Mouse (Mus musculus) forebrain, embryonic 13.5 days (tissue): ENCODE results near the gene 1700011M02Rik. TPM values are rescaled to one million over a fixed set of nuclear protein-coding genes. Genes with fewer than 3 reads are reported as not detected.
"Not testable (repeated sequence)": the region's sequence is repeated elsewhere in the genome, so short reads cannot be mapped to it uniquely, and the experiment has no call there.

ENCODE experiments used
- ATAC-seq: fragments of 200-750 bp; cut with Nextera tagmentation; 2 replicates; pipeline ENCODE4 v1.8.0; 2017
- H3K27ac ChIP-seq: fragments of 300-500 bp; sonication (generic); 2 replicates; pipeline ENCODE4 v1.5.1; 2015; ENCODE audit warnings: inconsistent platforms, mild to moderate bottlenecking, moderate library complexity
- H3K27me3 ChIP-seq: fragments of 300-500 bp; sonication (generic); 2 replicates; pipeline ENCODE4 v1.6.1; 2015; ENCODE audit warnings: mild to moderate bottlenecking, inconsistent platforms
- H3K36me3 ChIP-seq: fragments of 300-500 bp; sonication (generic); 2 replicates; pipeline ENCODE4 v1.6.1; 2015; ENCODE audit warnings: mild to moderate bottlenecking, inconsistent platforms; ENCODE audit not compliant: poor library complexity, severe bottlenecking
- H3K4me1 ChIP-seq: fragments of 300-500 bp; sonication (generic); 2 replicates; pipeline ENCODE4 v1.6.1; 2015; ENCODE audit warnings: inconsistent platforms
- H3K4me2 ChIP-seq: fragments of 300-500 bp; sonication (generic); 2 replicates; pipeline ENCODE4 v1.6.1; 2015; ENCODE audit warnings: inconsistent platforms, mild to moderate bottlenecking, moderate library complexity
- H3K4me3 ChIP-seq: fragments of 300-500 bp; sonication (generic); 2 replicates; pipeline ENCODE4 v1.5.1; 2015; ENCODE audit warnings: mild to moderate bottlenecking, inconsistent platforms
- H3K9ac ChIP-seq: fragments of 300-500 bp; sonication (generic); 2 replicates; pipeline ENCODE4 v1.6.1; 2015; ENCODE audit warnings: mild to moderate bottlenecking, inconsistent platforms
- H3K9me3 ChIP-seq: fragments of 300-500 bp; sonication (generic); replicated peaks from 2 replicates; pipeline ENCODE4 v1.6.1; 2016; ENCODE audit warnings: inconsistent platforms
- WGBS: fragments of 180-500 bp; shearing (Covaris S2); methylation state at CpG from one replicate; pipeline ENCODE4 v1.1.7; 2015; 5-methylcytosine and 5-hydroxymethylcytosine counted together
- polyA plus RNA-seq: library from polyadenylated mRNA; unstranded; fragments of >200 nt; fragmentation: Nextera tagmentation; extraction: Ambion mirVana; gene quantifications from 2 replicates; pipeline ENCODE4 v1.2.1, GENCODE M21; 2015

The 1700011M02Rik gene
- polyA plus RNA-seq: not detected in 2 replicates

DNA sequence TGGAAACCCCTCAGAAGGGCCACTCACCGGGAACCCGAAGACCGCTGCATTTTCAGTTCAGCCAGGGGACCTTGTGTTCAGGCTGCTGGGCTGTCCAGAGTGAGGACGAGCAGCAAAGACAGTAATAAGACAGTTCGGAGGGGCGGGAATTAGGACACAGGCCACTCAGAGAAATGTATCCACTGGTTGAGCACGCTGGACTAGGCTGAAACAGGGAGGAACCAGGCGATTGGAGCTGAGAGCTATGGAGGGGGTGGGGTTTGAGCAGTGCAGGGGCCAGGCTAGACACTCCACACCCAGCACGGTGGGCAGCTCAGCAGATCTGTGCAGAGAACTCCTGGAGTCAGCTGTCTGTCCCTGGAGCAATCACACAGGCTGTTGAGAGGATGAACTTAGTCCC is at the start of gene 1700011M02Rik, which contains the start of gene Dmrtc1a:
1700011M02Rik (plus strand) TSS at position 319 of the 400 bp plus-strand sequence.
Dmrtc1a (minus strand) TSS at position 101 of the 400 bp plus-strand sequence.
- WGBS: 92% methylated on average over 6 of the region's 9 CpGs
- ATAC-seq, H3K4me2 ChIP-seq: not testable (repeated sequence)

DNA sequence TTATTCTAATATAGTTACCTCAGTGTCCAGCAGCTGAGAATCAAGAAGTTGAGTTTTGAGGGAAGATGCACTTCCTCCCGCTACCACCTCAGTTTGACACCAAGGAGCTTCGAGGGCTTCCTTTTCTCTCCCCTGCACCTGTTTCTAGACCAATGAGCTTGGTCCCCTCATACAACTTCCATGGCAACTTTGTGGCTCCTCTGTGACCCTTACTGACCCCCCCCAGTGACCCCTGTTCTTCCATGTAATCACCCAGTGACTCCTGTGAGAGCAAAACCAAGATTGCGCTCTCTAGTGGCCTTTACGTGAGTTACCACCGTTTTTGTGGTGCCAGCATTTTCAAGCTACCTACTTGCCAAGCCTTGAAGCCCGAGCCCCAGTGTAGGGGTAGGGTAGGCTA is 40.8 kb upstream of the 1700011M02Rik start, which contains the start of gene 1700031F05Rik:
1700031F05Rik (minus strand) TSS at position 101 of the 400 bp plus-strand sequence.
- 89% methylated on average over 6 of the region's 6 CpGs for WGBS

More for the DNA sequence above, at the start of gene 1700011M02Rik, which contains the start of gene Dmrtc1a:
- not testable (repeated sequence) for H3K36me3 ChIP-seq, H3K27ac ChIP-seq, H3K9me3 ChIP-seq, H3K4me3 ChIP-seq, H3K4me1 ChIP-seq, H3K9ac ChIP-seq, H3K27me3 ChIP-seq

DNA sequence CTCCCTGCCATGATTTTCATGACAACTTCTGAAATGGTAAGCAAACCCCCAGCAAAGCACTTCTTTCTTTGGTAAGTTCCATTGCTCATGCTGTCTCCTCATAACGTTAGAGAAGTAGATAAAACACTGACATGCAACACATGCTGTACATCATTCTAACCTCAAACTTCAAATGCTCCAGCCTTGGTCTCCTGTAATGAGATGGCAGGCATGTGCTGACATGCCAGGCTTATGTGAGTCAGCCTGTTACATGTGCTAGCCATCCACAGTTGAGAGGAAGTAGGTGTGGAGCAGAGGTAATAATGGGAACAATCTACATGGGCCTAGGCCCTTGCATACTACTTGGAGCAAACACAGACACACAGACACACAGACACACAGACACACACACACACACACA is 6.1 kb downstream of the 1700011M02Rik start:
- not testable (repeated sequence) for H3K36me3 ChIP-seq, H3K9ac ChIP-seq, H3K9me3 ChIP-seq, H3K4me2 ChIP-seq, H3K27me3 ChIP-seq, H3K4me3 ChIP-seq, H3K4me1 ChIP-seq, ATAC-seq, H3K27ac ChIP-seq
- 79% methylated on average over 1 of the region's 1 CpGs for WGBS

More for the DNA sequence above, 40.8 kb upstream of the 1700011M02Rik start, which contains the start of gene 1700031F05Rik:
- Histone ChIP-seq H3K9ac (no peak within 1 kb of the TSS), H3K27ac (no peak within 1 kb of the TSS), H3K9me3 (no peaks in the 10 kb centered on the region), H3K27me3 (0 out of 2 replicates have a peak, but pooled peaks cover 3% of the 10 kb centered on the region), H3K4me1 (no peaks in the 10 kb centered on the region), H3K4me2 (no peak within 1 kb of the TSS), H3K36me3 (no peaks in the 10 kb centered on the region), H3K4me3 (no peak within 1 kb of the TSS)
- ATAC-seq: no peak

DNA sequence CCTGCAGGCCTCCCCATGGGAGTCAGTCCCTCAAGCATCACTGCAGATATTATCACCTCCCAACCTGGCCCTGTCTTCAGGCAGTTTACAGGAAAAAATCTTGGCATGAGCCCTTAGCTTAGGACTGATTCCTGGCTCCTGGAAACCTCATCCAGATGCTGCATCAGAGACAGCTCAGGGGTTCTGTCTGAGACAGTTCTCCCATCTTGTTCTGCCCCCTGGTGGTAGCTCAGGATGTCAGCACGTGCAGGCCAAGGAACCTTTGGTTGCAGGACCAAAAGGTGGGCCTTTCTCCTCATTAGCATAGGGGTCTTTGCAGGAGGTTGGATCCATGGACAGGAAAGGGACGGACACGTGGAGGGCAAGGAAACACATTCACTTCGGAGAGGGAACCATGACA is 18.0 kb downstream of the 1700011M02Rik start:
- H3K9me3 ChIP-seq, H3K27ac ChIP-seq, H3K27me3 ChIP-seq, H3K4me3 ChIP-seq, H3K4me2 ChIP-seq, H3K9ac ChIP-seq, H3K36me3 ChIP-seq, H3K4me1 ChIP-seq: not testable (repeated sequence)
- peak; percentile 71 for ATAC-seq
- 24% methylated on average over 4 of the region's 4 CpGs for WGBS

DNA sequence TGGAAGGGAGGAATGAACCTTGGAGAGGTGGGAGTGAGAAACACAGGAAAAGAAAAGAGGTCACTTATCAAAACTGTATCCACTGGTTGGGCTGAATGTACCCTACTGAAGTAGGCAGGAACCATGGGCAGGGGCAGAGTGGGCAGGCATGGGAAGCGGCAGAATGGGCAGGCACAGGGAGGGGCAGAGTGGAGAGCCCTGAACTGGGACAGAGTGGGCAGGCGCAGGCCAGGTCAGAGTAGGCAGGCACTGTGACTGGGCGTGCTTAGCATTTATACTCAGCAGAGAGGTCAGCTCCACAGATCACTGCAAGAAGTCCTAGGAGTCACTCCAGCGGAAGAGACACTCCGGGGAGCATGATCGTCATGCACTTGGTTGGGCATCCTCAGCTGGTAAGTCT is 19.4 kb downstream of the 1700011M02Rik start, which contains the start of gene 1700018G05Rik:
1700018G05Rik (plus strand) TSS at position 301 of the 400 bp plus-strand sequence.
- not testable (repeated sequence) for H3K4me1 ChIP-seq, H3K27ac ChIP-seq, H3K4me3 ChIP-seq, H3K9ac ChIP-seq, ATAC-seq, H3K36me3 ChIP-seq, H3K4me2 ChIP-seq, H3K9me3 ChIP-seq, H3K27me3 ChIP-seq
- 84% methylated on average over 6 of the region's 6 CpGs for WGBS

DNA sequence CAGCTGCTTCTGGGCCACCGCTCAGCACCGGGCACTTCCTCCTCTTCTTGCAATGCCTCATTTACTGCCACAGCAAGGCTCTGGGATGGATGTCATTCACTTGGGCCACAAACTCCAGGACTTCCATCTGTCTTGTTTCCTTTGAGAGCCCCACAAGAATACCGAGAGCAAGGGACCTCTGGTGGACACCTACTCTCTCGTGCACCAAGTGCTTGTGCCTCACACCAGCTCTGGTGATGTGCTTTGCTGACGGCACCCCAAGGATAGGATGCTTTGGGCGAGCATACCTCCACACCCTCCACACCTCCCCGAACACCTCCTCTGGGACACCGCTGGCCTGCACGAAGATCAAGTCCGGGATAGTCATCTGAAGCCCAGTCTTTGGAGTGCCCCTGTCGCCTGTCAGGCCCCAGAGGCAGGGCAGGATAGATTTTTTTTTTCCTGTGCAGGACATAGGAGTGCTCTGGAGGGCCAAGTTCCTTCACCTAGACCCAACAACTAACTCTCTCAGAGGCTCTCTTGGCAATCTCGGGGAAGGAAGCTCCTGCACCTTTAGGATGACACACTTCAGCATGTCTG is 24.4 kb downstream of the 1700011M02Rik start:
- WGBS: 47% methylated on average over 12 of the region's 12 CpGs
- Histone ChIP-seq H3K27me3 (peaks cover 11% of the 10 kb centered on the region; the same call in 1 of the 2 replicates), H3K4me1 (no peaks in the 10 kb centered on the region), H3K36me3 (no peaks in the 10 kb centered on the region), H3K4me3 (peak overlapping the region; percentile 55), H3K4me2 (peak overlapping the region; percentile 65), H3K9me3 (no peaks in the 10 kb centered on the region), H3K27ac (no peak overlapping the region), H3K9ac (peak overlapping the region; percentile 73)
- peak; percentile 14; the same call in 1 of the 2 replicates for ATAC-seq

DNA sequence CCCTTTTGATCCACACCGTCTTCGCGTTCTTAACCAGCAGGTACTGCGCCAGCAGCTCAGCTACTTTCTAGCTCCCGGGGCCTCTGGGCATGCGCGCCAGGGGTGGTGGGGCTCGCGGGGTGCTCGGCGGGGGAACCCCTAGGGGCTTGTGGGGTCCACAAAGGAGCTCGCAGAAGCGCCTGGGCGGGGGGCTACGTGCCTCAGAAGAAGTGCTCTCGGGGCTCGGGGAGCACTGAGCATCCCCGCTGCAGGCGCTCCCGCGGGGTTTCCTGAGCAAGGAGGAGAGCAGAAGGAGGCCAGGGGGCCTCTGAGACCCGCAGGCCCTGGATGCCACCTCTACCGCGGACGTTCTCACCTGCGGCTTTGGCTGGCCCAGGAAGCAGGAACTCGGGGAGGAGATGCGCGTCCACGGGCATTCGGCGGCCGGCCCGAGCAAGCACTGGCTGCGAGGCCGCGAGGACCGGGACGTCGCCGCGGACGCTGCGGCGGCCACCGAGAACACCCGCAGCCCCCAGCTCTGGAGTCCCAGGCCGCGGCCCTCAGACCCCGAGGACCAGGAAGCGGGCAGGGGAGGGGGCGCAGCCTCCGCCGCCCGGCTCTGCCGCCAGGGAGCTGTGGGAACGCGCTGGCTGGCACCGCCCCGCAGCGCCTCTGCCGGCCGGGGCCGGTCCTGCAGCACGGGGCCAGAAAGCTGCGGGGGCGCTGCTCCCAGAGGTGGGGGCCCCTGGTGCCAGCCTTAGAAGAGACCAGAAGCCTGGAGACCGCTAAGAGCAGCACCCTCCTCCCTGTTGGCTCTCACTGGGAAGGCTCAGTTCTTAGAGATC is 25.1 kb downstream of the 1700011M02Rik start:
- Histone ChIP-seq H3K27ac (no peak overlapping the region), H3K4me3 (peak overlapping the region; percentile 55), H3K9ac (peak overlapping the region; percentile 73), H3K36me3 (no peaks in the 10 kb centered on the region), H3K27me3 (peaks cover 11% of the 10 kb centered on the region; the same call in 1 of the 2 replicates), H3K4me2 (peak overlapping the region; percentile 65), H3K4me1 (no peaks in the 10 kb centered on the region), H3K9me3 (no peaks in the 10 kb centered on the region)
- WGBS: 22% methylated on average over 55 of the region's 68 CpGs
- peak; percentile 89 for ATAC-seq

DNA sequence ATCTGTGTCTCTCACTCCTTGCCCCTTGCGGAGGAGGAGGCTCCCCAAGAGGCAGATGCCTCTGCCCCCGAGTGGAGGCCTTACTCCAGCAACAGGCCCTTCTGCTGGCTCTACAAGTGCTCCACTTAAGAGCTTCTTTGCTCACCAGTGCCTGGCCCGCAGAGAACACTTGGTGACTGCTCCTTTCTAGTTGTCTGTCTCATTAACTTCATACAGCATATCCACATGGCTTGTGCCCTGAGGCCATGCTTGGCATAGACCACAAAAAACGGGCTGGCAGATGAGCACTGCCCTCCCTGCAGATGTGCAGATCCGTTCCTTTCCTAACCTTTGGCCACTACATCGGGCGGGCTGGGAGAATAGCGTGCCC is 25.7 kb downstream of the 1700011M02Rik start:
- 56% methylated on average over 8 of the region's 8 CpGs for WGBS
- H3K27me3 ChIP-seq: peaks cover 11% of the 10 kb centered on the region; the same call in 1 of the 2 replicates
- peak overlapping the region; percentile 65 for H3K4me2 ChIP-seq
- peak; percentile 52; the same call in 1 of the 2 replicates for ATAC-seq
- peak overlapping the region; percentile 55 for H3K4me3 ChIP-seq
- H3K36me3 ChIP-seq: no peaks in the 10 kb centered on the region
- H3K27ac ChIP-seq: no peak overlapping the region
- no peaks in the 10 kb centered on the region for H3K9me3 ChIP-seq
- no peak overlapping the region for H3K9ac ChIP-seq
- H3K4me1 ChIP-seq: no peaks in the 10 kb centered on the region

DNA sequence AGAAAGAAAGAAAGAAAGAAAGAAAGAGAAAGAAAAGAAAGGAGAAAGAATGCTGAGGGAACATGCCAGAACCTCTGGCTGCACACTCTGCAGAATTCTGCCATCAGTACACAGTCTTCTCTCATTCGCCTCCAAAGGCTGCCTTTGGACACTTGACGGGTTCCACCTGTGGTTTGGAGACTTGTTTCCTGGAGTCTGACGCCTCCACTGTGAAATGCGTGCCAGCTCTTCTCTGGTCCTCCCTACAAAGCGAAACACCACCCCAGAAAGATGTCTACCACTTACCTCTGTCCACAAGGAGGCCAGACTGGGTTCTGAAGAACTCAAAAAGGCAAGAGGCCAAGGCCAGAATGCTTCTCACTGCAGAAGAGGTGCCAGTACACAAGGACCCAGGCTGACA is 28.0 kb downstream of the 1700011M02Rik start:
- H3K4me3 ChIP-seq: no peak overlapping the region
- no peak overlapping the region for H3K9ac ChIP-seq
- no peak overlapping the region for H3K4me2 ChIP-seq
- H3K4me1 ChIP-seq: no peaks in the 10 kb centered on the region
- H3K9me3 ChIP-seq: no peaks in the 10 kb centered on the region
- no peaks in the 10 kb centered on the region for H3K36me3 ChIP-seq
- H3K27me3 ChIP-seq: peaks cover 11% of the 10 kb centered on the region; the same call in 1 of the 2 replicates
- whole genome bisulfite sequencing: 77% methylated on average over 5 of the region's 5 CpGs
- no peak for ATAC-seq
- no peak overlapping the region for H3K27ac ChIP-seq

DNA sequence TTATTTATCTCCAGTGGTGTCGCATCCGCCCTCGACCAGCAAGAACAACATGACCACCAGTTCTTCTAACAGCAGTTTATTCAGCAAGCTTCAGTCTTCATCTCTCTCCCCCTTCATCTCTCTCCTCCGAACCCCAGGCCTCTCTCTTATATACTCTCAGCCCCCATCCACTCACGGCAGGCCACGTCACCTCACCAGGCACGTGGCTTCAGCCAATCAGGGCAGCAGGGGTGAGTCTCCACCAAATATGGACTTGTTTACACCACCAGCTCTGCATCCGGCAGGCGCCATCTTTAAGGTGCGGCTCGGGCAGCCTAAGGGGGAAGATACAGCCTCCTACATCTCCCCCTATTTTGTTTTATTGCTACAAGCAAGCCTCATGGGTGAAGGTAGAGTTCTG is 41.4 kb downstream of the 1700011M02Rik start:
- H3K9ac ChIP-seq, H3K27ac ChIP-seq, H3K27me3 ChIP-seq, H3K36me3 ChIP-seq, H3K9me3 ChIP-seq, H3K4me1 ChIP-seq, H3K4me3 ChIP-seq, ATAC-seq, H3K4me2 ChIP-seq: not testable (repeated sequence)
- WGBS: 88% methylated on average over 11 of the region's 11 CpGs

DNA sequence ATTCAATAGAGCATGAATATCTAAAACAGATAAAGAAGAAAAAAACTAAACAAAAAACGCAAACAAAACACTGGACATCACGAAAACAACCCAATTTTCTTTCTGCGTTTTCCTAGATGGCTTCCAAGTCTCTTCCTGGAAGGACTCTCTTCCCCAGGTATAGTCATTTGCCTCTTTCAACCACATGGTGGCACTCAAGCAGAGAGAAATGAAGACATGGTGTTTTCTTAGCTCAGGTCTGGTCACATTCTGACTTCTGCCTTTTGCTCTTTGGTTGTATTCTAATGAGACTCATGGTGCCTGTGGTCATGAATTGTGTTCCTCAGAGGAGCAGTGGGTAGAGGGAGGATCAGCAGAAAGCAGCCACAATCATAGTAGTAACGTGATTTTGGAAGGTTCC is 50.2 kb downstream of the 1700011M02Rik start:
- 31% methylated on average over 4 of the region's 4 CpGs for WGBS
- no peak for ATAC-seq

More for the DNA sequence above, 50.2 kb downstream of the 1700011M02Rik start:
- H3K27ac ChIP-seq: no peak overlapping the region
- no peak overlapping the region for H3K9ac ChIP-seq
- H3K27me3 ChIP-seq: peaks cover 4% of the 10 kb centered on the region; the same call in 1 of the 2 replicates
- H3K4me2 ChIP-seq: no peak overlapping the region
- H3K9me3 ChIP-seq: no peaks in the 10 kb centered on the region
- H3K4me1 ChIP-seq: no peaks in the 10 kb centered on the region
- no peak overlapping the region for H3K4me3 ChIP-seq
- no peaks in the 10 kb centered on the region for H3K36me3 ChIP-seq
